Mouse (Mus musculus) kidney, adult 2 months (tissue): ENCODE measurements around the gene Lrrc75a. TPM values are rescaled to one million over a fixed set of nuclear protein-coding genes. Genes with fewer than 3 reads are reported as not detected.

Source experiments
- DNase-seq: peaks from one replicate; pipeline ENCODE4 v3.0.0; 2021
- H3K27ac ChIP-seq: fragments of 200-500 bp; 2 replicates; pipeline ENCODE4 v1.5.1; 2012; ENCODE audit warnings: low read depth, low read length, control low read depth, inconsistent platforms; ENCODE audit not compliant: insufficient read depth
- H3K27me3 ChIP-seq: fragments of 200-500 bp; replicated peaks from 2 replicates; pipeline ENCODE4 v1.6.1; 2012; ENCODE audit warnings: mild to moderate bottlenecking, moderate library complexity, low read length, inconsistent platforms; ENCODE audit not compliant: control insufficient read depth, insufficient read depth
- H3K36me3 ChIP-seq: fragments of 200-500 bp; 2 replicates; pipeline ENCODE4 v1.6.1; 2012; ENCODE audit warnings: mild to moderate bottlenecking, moderate library complexity, low read length, inconsistent platforms; ENCODE audit not compliant: control insufficient read depth, insufficient read depth
- H3K4me1 ChIP-seq: fragments of 200-500 bp; 2 replicates; pipeline ENCODE4 v1.6.1; 2011; ENCODE audit warnings: low read length; ENCODE audit not compliant: control insufficient read depth, insufficient read depth
- H3K4me3 ChIP-seq: fragments of 200-500 bp; 2 replicates; pipeline ENCODE4 v1.5.1; 2011; ENCODE audit warnings: mild to moderate bottlenecking, low read depth, low read length, control low read depth; ENCODE audit not compliant: insufficient read depth
- CTCF ChIP-seq: fragments of 200-500 bp; conservative IDR thresholded peaks from 2 replicates; pipeline ENCODE4 v1.5.1; 2011; ENCODE audit warnings: low read depth, mild to moderate bottlenecking, control low read depth, low read length, moderate library complexity, mixed read lengths; ENCODE audit not compliant: insufficient read depth, insufficient read length
- POLR2A ChIP-seq: fragments of 200-500 bp; IDR thresholded peaks from one replicate; pipeline ENCODE4 v1.6.1; 2011; ENCODE audit warnings: low read depth, low read length, control low read depth
- WGBS: fragments of 180-500 bp; shearing (Covaris S2); methylation state at CpG from one replicate; pipeline ENCODE4 v1.1.7; 2018; 5-methylcytosine and 5-hydroxymethylcytosine counted together
- polyA plus RNA-seq: library from polyadenylated mRNA; depleted of rRNA; stranded (reverse); fragments of >200 nt; gene quantifications from 2 replicates; pipeline ENCODE4 v1.2.3, GENCODE M21; 2012

Gene Lrrc75a
- polyA plus RNA-seq, 1 experiment, result 8.0 TPM

DNA sequence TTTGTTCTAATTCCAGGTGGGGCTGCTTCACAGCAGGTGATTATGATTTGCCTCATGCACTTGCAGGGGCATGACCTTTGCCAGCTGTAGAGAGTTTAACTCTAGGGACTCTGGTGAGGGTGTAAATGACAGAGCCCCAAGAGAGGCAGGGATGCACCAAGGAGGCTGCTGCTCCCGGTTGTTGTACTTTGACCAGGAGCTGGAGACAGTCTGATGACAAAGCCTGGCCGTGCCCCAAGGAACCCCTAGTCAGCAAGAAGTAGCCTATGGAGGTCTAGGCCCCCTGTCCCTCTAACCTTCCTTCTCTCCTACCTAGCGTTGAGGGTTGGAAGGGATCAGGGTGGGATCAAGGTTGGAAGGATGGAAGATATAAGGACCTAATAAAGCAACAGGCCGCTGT is 32.9 kb downstream of the Lrrc75a start:
- Histone ChIP-seq H3K27ac (no peak overlapping the region), H3K27me3 (no peaks in the 10 kb centered on the region), H3K36me3 (no peaks in the 10 kb centered on the region), H3K4me3 (no peak overlapping the region), H3K4me1 (no peaks in the 10 kb centered on the region)
- WGBS, result 77% methylated on average over 4 of the region's 4 CpGs
- no peak for TF ChIP-seq CTCF
- no peak for TF ChIP-seq POLR2A
- DNase-seq, result no peak

DNA sequence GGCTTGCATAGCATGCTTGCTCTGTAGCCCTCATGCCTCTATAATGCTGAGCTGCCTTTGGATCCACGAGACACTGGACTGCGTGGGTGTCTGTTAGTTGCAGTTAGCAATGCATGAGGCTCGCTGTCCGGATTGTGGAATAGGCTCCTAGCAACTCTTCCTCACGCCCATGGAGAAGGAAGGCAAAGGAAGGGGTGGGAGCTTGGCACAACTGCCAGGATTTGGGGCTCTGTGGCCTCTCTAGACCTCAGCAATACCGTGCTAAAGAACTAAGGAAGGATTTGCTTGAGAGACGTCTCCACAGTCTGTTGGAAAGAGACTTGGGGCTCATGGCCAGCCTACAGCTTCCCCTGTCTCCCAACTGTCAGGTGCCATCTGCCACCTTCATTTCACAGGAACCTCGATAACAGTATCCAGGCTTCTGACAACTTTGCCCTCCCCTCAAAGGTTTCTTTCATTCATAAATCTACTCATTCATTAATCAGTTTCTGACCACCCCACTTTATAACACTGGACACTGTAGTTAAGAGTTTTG is 33.4 kb downstream of the Lrrc75a start:
- Histone ChIP-seq H3K27me3 (no peaks in the 10 kb centered on the region), H3K36me3 (no peaks in the 10 kb centered on the region), H3K4me3 (no peak overlapping the region), H3K4me1 (no peaks in the 10 kb centered on the region), H3K27ac (no peak overlapping the region)
- 85% methylated on average over 8 of the region's 8 CpGs for WGBS
- DNase-seq, result no peak
- no peak for TF ChIP-seq CTCF
- TF ChIP-seq POLR2A, result no peak

DNA sequence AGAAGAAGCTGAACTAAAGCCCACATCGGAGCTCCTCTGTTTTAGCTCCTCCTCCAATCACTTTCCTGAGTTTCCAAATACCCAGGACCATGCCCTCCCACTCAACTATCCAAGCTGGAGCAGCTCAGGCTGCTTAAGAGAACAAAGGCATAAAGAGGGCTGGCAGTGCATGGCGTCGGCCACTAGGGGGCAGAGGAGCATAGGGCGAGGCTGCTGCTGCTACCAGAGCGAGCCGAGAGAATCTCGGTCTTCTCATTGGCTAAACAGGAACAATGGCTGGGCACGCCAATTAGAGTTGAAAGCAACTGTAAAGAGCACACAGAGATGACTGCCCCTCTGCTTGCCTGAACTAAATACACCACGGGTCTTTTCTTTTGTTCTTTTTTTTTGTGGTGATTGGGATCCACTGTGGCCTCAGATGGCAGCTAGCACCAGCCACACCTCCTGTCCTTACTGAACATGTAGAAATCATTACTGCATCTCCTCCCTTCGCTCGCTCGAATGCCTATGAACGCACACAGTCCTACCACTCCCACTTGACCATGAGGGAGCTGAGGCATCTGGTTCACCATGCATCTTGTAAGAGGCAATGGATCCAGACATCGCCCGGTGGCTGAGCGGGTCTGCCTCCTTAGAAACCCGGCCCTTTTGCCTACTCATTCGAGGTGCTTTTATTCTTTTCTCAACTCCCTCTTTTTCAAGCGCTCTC is 34.5 kb downstream of the Lrrc75a start:
- Histone ChIP-seq H3K4me3 (no peak overlapping the region), H3K36me3 (no peaks in the 10 kb centered on the region), H3K4me1 (no peaks in the 10 kb centered on the region), H3K27me3 (no peaks in the 10 kb centered on the region), H3K27ac (no peak overlapping the region)
- DNase-seq, result peak; percentile 92
- 24% methylated on average over 19 of the region's 19 CpGs for WGBS
- TF ChIP-seq CTCF (peak; percentile 100; the same call in 1 of the 2 replicates), POLR2A (no peak)

DNA sequence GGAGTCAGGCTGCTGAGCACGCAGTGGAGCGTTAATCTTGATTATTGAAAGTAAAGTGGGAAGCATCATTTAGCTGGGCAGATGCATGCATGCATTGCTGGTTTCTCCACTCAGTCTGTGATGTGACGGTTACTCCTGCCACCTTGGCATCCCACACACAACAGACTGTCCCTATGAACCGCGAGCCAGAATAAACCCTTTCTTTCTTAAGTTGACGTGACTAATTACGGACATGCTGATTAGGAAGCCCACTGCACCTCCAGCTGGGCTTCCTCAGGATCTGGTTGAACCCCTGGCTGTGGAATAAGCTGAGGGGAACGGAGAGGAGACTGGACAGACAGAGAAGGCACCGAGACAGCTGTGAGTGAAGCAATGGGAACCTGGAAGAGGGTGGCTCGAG is 35.7 kb downstream of the Lrrc75a start:
- no peaks in the 10 kb centered on the region for H3K4me1 ChIP-seq
- no peak overlapping the region for H3K4me3 ChIP-seq
- no peak overlapping the region for H3K27ac ChIP-seq
- H3K27me3 ChIP-seq, result no peaks in the 10 kb centered on the region
- DNase-seq, result no peak
- 87% methylated on average over 10 of the region's 10 CpGs for WGBS
- H3K36me3 ChIP-seq, result no peaks in the 10 kb centered on the region
- no peak for TF ChIP-seq CTCF
- no peak for TF ChIP-seq POLR2A

- no peak for DNase-seq
- no peak overlapping the region for H3K27ac ChIP-seq
- no peaks in the 10 kb centered on the region for H3K4me1 ChIP-seq
- no peak overlapping the region for H3K4me3 ChIP-seq
- TF ChIP-seq POLR2A (no peak), CTCF (no peak)
- 68% methylated on average over 6 of the region's 6 CpGs for WGBS
- peaks cover 3% of the 10 kb centered on the region; the same call in 1 of the 2 replicates for H3K36me3 ChIP-seq
- H3K27me3 ChIP-seq, result no peaks in the 10 kb centered on the region
These were observed 38.0 kb downstream of the Lrrc75a start for GRCm38 (mm10) chr11:62610304-62610703.

- H3K4me3 ChIP-seq, result no peak overlapping the region
- H3K27ac ChIP-seq, result no peak overlapping the region
- peaks cover 5% of the 10 kb centered on the region for H3K36me3 ChIP-seq
- TF ChIP-seq POLR2A (no peak), CTCF (no peak)
- WGBS, result 75% methylated on average over 10 of the region's 10 CpGs
- H3K4me1 ChIP-seq, result no peaks in the 10 kb centered on the region
- H3K27me3 ChIP-seq, result no peaks in the 10 kb centered on the region
- no peak for DNase-seq
These were observed 39.3 kb downstream of the Lrrc75a start for GRCm38 (mm10) chr11:62608826-62609675.

- no peak for TF ChIP-seq CTCF
- no peak for TF ChIP-seq POLR2A
- no peaks in the 10 kb centered on the region for H3K27me3 ChIP-seq
- no peak overlapping the region for H3K27ac ChIP-seq
- WGBS, result 100% methylated on average over 1 of the region's 1 CpGs
- H3K4me3 ChIP-seq, result no peak overlapping the region
- peaks cover 3% of the 10 kb centered on the region; the same call in 1 of the 2 replicates for H3K4me1 ChIP-seq
- DNase-seq, result no peak
- H3K36me3 ChIP-seq, result peaks cover 5% of the 10 kb centered on the region
These were observed 40.4 kb downstream of the Lrrc75a start for GRCm38 (mm10) chr11:62607952-62608201.
